Mouse (Mus musculus): ENCODE results near the gene Aox3. TPM values are rescaled to one million over a fixed set of nuclear protein-coding genes. Genes with fewer than 3 reads are reported as not detected.

Gene Aox3
- 0.14 and 0.15 TPM in 2 replicates for polyA plus RNA-seq (2011; ENCODE audit: insufficient read length, low read depth, missing spikeins)

- TF ChIP-seq CTCF (IDR thresholded peaks at IDR 0.05; ENCODE audit: borderline replicate concordance, insufficient read depth, low read length), result peak; percentile 77
- no peak for TF ChIP-seq POLR2A (IDR thresholded peaks at IDR 0.05; ENCODE audit: low read depth, low read length)
- no peak within 1 kb of the TSS for H3K4me3 ChIP-seq (ENCODE audit: insufficient read depth, low read length)
- no peaks in the 10 kb centered on the region for H3K4me1 ChIP-seq (ENCODE audit: control insufficient read depth, insufficient read depth, low read length)
- no peak within 1 kb of the TSS for H3K27ac ChIP-seq (ENCODE audit: insufficient read depth, low read length)
These were observed at the start of gene Aox3 for GRCm38 (mm10) chr1:58112880-58113279. TSS of gene Aox3 (plus strand) at chr1:58113130.

GRCm38 (mm10) chr1:58065151-58065550, 47.8 kb upstream of the Aox3 start:
- TF ChIP-seq CTCF (IDR thresholded peaks at IDR 0.05; ENCODE audit: borderline replicate concordance, insufficient read depth, low read length), result no peak
- TF ChIP-seq POLR2A (IDR thresholded peaks at IDR 0.05; ENCODE audit: low read depth, low read length), result no peak
- no peaks in the 10 kb centered on the region for H3K4me1 ChIP-seq (ENCODE audit: control insufficient read depth, insufficient read depth, low read length)
- no peak overlapping the region for H3K27ac ChIP-seq (ENCODE audit: insufficient read depth, low read length)
- H3K4me3 ChIP-seq (ENCODE audit: insufficient read depth, low read length), result no peak overlapping the region

DNA sequence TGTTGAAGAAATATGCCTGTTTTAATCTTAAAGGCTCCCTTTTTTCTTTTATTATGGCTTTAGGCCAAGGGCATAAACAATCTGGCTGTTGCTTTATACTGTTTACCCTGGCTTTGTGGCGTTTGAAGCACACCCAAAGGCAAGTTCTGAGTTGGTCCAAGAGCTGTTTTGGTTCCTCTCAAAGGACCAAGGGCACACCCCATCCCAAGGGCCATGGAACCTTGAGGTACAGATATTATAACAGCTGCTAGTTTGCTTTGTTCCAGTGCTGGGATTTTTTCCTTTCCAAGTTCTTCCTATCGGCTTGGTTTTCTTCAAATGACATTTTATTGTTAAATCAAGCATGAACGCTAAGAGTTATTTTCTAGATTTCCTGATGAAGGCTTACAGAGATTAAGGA, 47.3 kb upstream of the Aox3 start:
- no peak for TF ChIP-seq CTCF (IDR thresholded peaks at IDR 0.05; ENCODE audit: borderline replicate concordance, insufficient read depth, low read length)
- no peak for TF ChIP-seq POLR2A (IDR thresholded peaks at IDR 0.05; ENCODE audit: low read depth, low read length)
- no peaks in the 10 kb centered on the region for H3K4me1 ChIP-seq (ENCODE audit: control insufficient read depth, insufficient read depth, low read length)
- no peak overlapping the region for H3K4me3 ChIP-seq (ENCODE audit: insufficient read depth, low read length)
- H3K27ac ChIP-seq (ENCODE audit: insufficient read depth, low read length), result no peak overlapping the region

GRCm38 (mm10) chr1:58069181-58069580, 43.7 kb upstream of the Aox3 start:
- TF ChIP-seq CTCF (IDR thresholded peaks at IDR 0.05; ENCODE audit: borderline replicate concordance, insufficient read depth, low read length) (no peak), POLR2A (IDR thresholded peaks at IDR 0.05; ENCODE audit: low read depth, low read length) (no peak)
- Histone ChIP-seq H3K4me1 (ENCODE audit: control insufficient read depth, insufficient read depth, low read length) (peaks cover 4% of the 10 kb centered on the region; the same call in 1 of the 2 replicates), H3K27ac (ENCODE audit: insufficient read depth, low read length) (no peak overlapping the region), H3K4me3 (ENCODE audit: insufficient read depth, low read length) (no peak overlapping the region)

DNA sequence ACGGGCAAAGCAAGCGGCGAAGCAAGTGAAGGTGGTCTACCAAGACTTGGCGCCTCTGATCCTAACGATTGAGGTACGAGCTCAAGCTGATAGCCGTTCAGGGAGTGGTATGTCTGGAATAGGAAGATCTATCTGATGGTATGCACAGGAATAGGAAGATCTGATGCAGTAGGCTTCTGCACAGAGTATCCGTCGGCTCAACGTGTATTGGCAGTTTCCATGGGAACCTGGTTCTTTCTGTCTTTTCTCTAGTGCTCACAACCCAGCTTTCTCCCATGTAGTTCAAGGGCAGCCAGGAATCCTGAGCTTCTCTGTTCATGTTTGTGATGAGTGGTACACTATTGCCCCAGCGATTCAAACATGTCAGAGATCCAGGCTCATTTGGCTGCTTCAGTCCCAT, 42.8 kb upstream of the Aox3 start:
- H3K4me1 ChIP-seq (ENCODE audit: control insufficient read depth, insufficient read depth, low read length), result peaks cover 4% of the 10 kb centered on the region; the same call in 1 of the 2 replicates
- no peak overlapping the region for H3K4me3 ChIP-seq (ENCODE audit: insufficient read depth, low read length)
- no peak for TF ChIP-seq POLR2A (IDR thresholded peaks at IDR 0.05; ENCODE audit: low read depth, low read length)
- no peak for TF ChIP-seq CTCF (IDR thresholded peaks at IDR 0.05; ENCODE audit: borderline replicate concordance, insufficient read depth, low read length)
- no peak overlapping the region for H3K27ac ChIP-seq (ENCODE audit: insufficient read depth, low read length)

GRCm38 (mm10) chr1:58071006-58071405, 41.9 kb upstream of the Aox3 start:
- Histone ChIP-seq H3K27ac (ENCODE audit: insufficient read depth, low read length) (no peak overlapping the region), H3K4me3 (ENCODE audit: insufficient read depth, low read length) (no peak overlapping the region), H3K4me1 (ENCODE audit: control insufficient read depth, insufficient read depth, low read length) (peaks cover 4% of the 10 kb centered on the region; the same call in 1 of the 2 replicates)
- no peak for TF ChIP-seq POLR2A (IDR thresholded peaks at IDR 0.05; ENCODE audit: low read depth, low read length)
- no peak for TF ChIP-seq CTCF (IDR thresholded peaks at IDR 0.05; ENCODE audit: borderline replicate concordance, insufficient read depth, low read length)

GRCm38 (mm10) chr1:58071509-58071908, 41.4 kb upstream of the Aox3 start:
- H3K4me1 ChIP-seq (ENCODE audit: control insufficient read depth, insufficient read depth, low read length), result peaks cover 4% of the 10 kb centered on the region; the same call in 1 of the 2 replicates
- TF ChIP-seq POLR2A (IDR thresholded peaks at IDR 0.05; ENCODE audit: low read depth, low read length), result no peak
- TF ChIP-seq CTCF (IDR thresholded peaks at IDR 0.05; ENCODE audit: borderline replicate concordance, insufficient read depth, low read length), result no peak
- no peak overlapping the region for H3K4me3 ChIP-seq (ENCODE audit: insufficient read depth, low read length)
- no peak overlapping the region for H3K27ac ChIP-seq (ENCODE audit: insufficient read depth, low read length)

DNA sequence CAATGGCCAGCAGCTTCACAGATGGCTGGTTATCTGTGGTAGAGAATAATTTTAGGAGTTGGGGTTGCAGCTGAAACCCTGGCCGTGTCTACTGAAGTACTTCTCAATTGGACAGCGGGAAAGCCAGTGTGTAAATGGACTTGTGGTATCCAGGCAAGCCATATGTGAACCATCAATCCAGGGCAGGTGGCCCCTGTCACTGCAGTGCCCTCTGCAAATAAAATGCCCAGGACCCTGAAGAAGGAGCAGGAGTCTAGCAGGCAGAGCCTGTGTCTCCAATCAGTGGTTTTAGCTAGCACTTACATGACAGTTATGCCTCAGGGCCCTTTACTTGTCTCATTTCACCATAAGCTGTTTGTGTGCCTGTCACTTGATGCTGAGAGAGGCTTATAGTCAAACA, 40.5 kb upstream of the Aox3 start:
- TF ChIP-seq CTCF (IDR thresholded peaks at IDR 0.05; ENCODE audit: borderline replicate concordance, insufficient read depth, low read length) (no peak), POLR2A (IDR thresholded peaks at IDR 0.05; ENCODE audit: low read depth, low read length) (no peak)
- H3K4me3 ChIP-seq (ENCODE audit: insufficient read depth, low read length), result no peak overlapping the region
- no peak overlapping the region for H3K27ac ChIP-seq (ENCODE audit: insufficient read depth, low read length)
- H3K4me1 ChIP-seq (ENCODE audit: control insufficient read depth, insufficient read depth, low read length), result peaks cover 4% of the 10 kb centered on the region; the same call in 1 of the 2 replicates

- H3K4me1 ChIP-seq (ENCODE audit: control insufficient read depth, insufficient read depth, low read length), result peaks cover 4% of the 10 kb centered on the region; the same call in 1 of the 2 replicates
- no peak overlapping the region for H3K4me3 ChIP-seq (ENCODE audit: insufficient read depth, low read length)
- no peak overlapping the region for H3K27ac ChIP-seq (ENCODE audit: insufficient read depth, low read length)
- TF ChIP-seq POLR2A (IDR thresholded peaks at IDR 0.05; ENCODE audit: low read depth, low read length) (no peak), CTCF (IDR thresholded peaks at IDR 0.05; ENCODE audit: borderline replicate concordance, insufficient read depth, low read length) (no peak)
These were observed 39.8 kb upstream of the Aox3 start for GRCm38 (mm10) chr1:58072991-58073730.

DNA sequence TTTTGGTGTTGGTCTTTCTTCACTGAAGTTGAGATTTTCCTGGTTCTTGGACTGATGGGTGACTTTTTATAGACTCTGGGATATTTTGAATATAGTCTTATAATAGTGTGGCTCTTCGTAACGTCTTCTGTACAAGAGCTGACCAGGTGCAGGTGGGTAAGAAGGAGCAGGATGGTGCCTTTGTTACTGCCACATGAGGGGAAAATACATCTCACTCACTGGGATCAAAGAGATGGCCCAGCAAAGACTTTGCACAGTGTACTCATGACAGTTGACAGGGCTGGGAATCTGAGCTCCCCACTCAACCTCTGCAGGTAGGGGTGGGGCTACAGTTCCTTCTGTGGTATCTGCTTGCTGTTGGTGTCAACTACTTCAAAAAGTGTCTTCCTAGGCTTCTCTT, 38.7 kb upstream of the Aox3 start:
- TF ChIP-seq CTCF (IDR thresholded peaks at IDR 0.05; ENCODE audit: borderline replicate concordance, insufficient read depth, low read length) (no peak), POLR2A (IDR thresholded peaks at IDR 0.05; ENCODE audit: low read depth, low read length) (no peak)
- H3K27ac ChIP-seq (ENCODE audit: insufficient read depth, low read length), result no peak overlapping the region
- no peak overlapping the region for H3K4me3 ChIP-seq (ENCODE audit: insufficient read depth, low read length)
- H3K4me1 ChIP-seq (ENCODE audit: control insufficient read depth, insufficient read depth, low read length), result peaks cover 4% of the 10 kb centered on the region; the same call in 1 of the 2 replicates

Measured in embryonic fibroblast, embryonic 13.5 days (primary cell).